Mouse (Mus musculus) G1E (cell line): ENCODE measurements around the gene Zbtb24. TPM values are rescaled to one million over a fixed set of nuclear protein-coding genes. Genes with fewer than 3 reads are reported as not detected.

Experiments used
- ATAC-seq: 2 replicates; pipeline ENCODE4 v1.8.0; 2016; ENCODE audit warnings: mild to moderate bottlenecking; ENCODE audit not compliant: insufficient number of reproducible peaks, poor library complexity, low FRiP score, severe bottlenecking; ENCODE audit errors: extremely low read depth
- DNase-seq: peaks from one replicate; pipeline ENCODE4 v3.0.0; 2012; ENCODE audit warnings: low spot score
- H3K27me3 ChIP-seq: 2 replicates; pipeline ENCODE4 v1.6.1; 2012; ENCODE audit warnings: mild to moderate bottlenecking, low read length, inconsistent platforms; ENCODE audit not compliant: insufficient read depth
- H3K36me3 ChIP-seq: replicated peaks from 2 replicates; pipeline ENCODE3; 2012; ENCODE audit warnings: mild to moderate bottlenecking, inconsistent platforms
- H3K4me1 ChIP-seq: 2 replicates; pipeline ENCODE4 v1.6.1; 2012; ENCODE audit warnings: low read depth, low read length, inconsistent platforms, mixed read lengths; ENCODE audit not compliant: insufficient read depth
- H3K4me3 ChIP-seq: 2 replicates; pipeline ENCODE4 v1.5.1; 2012; ENCODE audit warnings: low read depth, mild to moderate bottlenecking, inconsistent platforms, low read length, moderate library complexity, mixed read lengths
- H3K9me3 ChIP-seq: replicated peaks from 2 replicates; pipeline ENCODE4 v1.6.1; 2012; ENCODE audit warnings: inconsistent platforms
- CTCF ChIP-seq: IDR thresholded peaks from 2 replicates; pipeline ENCODE4 v1.5.1; 2012; ENCODE audit warnings: low read depth, low read length, inconsistent platforms, mixed read lengths
- GATA1 ChIP-seq: IDR thresholded peaks from 2 replicates; pipeline ENCODE4 v1.6.1; 2012; ENCODE audit warnings: borderline replicate concordance, low read length, inconsistent platforms, mixed read lengths
- GATA2 ChIP-seq: IDR thresholded peaks from 2 replicates; pipeline ENCODE4 v1.6.1; 2012; ENCODE audit warnings: low read depth, low read length, inconsistent platforms, borderline replicate concordance
- POLR2AphosphoS5 ChIP-seq: IDR thresholded peaks from 2 replicates; pipeline ENCODE4 v1.6.1; 2012; ENCODE audit warnings: low read depth, low read length, inconsistent platforms; ENCODE audit not compliant: insufficient replicate concordance
- TAL1 ChIP-seq: conservative IDR thresholded peaks from 2 replicates; pipeline ENCODE4 v1.6.1; 2012; ENCODE audit warnings: low read depth, low read length, inconsistent platforms, mixed read lengths
- polyA plus RNA-seq: library from polyadenylated mRNA; stranded (reverse); fragments of >175 nt; gene quantifications from 2 replicates; pipeline ENCODE4 v1.2.3, GENCODE M21; 2012
- total RNA-seq, 2 experiments: library from RNA; stranded (forward) in 1 of 2; stranded (reverse) in 1 of 2; fragments of 200-1000 nt in 1 of 2; fragments of >200 nt in 1 of 2; fragmentation: Nextera tagmentation in 1 of 2; gene quantifications; 2 replicates each; pipeline ENCODE4 v1.2.3; 2014 to 2017

Zbtb24 gene
- total and polyA plus RNA-seq, 3 experiments = 13.7 to 34.0 (median 28.5) TPM

- H3K4me3 ChIP-seq = no peak overlapping the region
- H3K27me3 ChIP-seq = no peaks in the 10 kb centered on the region; the same call in 1 of the 2 replicates
- H3K4me1 ChIP-seq = peaks cover 78% of the 10 kb centered on the region
- H3K9me3 ChIP-seq = no peaks in the 10 kb centered on the region
- peaks cover 73% of the 10 kb centered on the region for H3K36me3 ChIP-seq
- DNase-seq (no peak), ATAC-seq (no peak)
- TF ChIP-seq GATA2 (no peak), CTCF (no peak), GATA1 (no peak), POLR2AphosphoS5 (no peak), TAL1 (no peak)
Observed at GRCm38 (mm10) chr10:41479961-41480360, 29.8 kb downstream of the Zbtb24 start.

DNA sequence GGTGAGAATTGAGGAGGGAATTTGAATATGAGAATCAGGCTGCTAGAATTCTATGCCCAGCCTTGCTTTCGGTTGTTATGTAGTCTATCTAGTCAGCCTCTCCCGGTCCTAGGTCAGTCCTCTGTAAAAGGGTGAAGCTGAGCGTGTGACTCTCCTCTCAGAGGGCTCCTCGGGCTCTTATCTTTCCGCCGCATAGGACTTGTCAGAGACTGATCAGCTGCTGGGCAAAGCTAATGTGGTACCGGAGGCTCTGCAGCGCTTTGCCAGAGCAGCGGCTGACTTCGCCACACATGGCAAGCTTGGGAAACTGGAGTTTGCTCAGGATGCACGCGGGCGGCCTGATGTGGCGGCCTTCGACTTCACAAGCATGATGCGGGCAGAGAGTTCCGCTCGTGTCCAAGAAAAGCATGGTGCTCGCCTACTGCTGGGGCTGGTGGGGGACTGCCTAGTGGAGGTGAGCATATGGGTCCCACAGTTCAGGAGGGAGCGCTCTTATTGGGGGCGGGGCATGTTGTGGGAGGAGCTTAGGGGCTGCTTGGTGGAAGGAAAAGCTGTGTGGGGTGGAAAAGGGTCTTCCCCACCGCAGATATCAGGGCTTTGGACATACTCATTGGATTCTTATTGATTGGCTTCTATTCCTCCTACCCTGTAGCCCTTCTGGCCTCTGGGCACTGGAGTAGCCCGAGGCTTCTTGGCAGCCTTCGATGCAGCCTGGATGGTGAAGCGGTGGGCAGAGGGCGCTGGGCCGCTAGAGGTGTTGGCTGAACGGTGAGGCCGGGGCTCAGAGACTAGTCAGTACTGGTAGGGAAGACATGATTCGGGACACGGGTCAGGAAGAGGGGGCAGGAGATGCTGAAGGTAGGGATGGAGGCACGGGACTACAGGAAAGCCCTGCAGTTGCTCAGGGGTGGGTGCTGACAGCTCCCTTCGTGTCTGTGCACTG is 31.0 kb downstream of the Zbtb24 start:
- Histone ChIP-seq H3K4me3 (peak overlapping the region; percentile 36; the same call in 1 of the 2 replicates), H3K4me1 (peaks cover 66% of the 10 kb centered on the region), H3K36me3 (peaks cover 86% of the 10 kb centered on the region), H3K9me3 (no peaks in the 10 kb centered on the region), H3K27me3 (no peaks in the 10 kb centered on the region; the same call in 1 of the 2 replicates)
- ATAC-seq = peak; percentile 46; the same call in 1 of the 2 replicates
- TF ChIP-seq CTCF = no peak
- no peak for TF ChIP-seq TAL1
- no peak for TF ChIP-seq POLR2AphosphoS5
- TF ChIP-seq GATA2 = no peak
- TF ChIP-seq GATA1 = no peak
- DNase-seq = peak; percentile 47

DNA sequence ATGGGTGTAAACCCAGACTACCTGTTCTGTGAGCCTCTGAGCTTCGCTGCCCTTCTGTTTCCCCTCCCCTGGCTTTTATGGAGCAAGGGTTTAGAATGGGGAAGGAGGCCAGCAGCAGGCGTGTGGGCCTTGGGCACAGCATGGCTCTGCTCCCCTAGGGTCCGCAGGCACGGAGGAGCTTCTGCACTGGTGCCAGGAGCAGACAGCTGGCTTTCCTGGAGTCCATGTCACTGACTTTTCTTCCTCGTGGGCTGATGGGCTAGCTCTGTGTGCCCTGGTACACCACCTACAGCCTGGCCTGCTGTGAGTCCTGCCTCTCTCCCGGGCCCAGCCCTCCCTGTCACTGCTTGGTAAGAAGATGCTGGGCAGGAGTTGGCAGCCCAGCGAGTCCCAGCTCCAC is 32.3 kb downstream of the Zbtb24 start:
- DNase-seq (no peak), ATAC-seq (no peak)
- H3K36me3 ChIP-seq = peaks cover 98% of the 10 kb centered on the region
- H3K9me3 ChIP-seq = no peaks in the 10 kb centered on the region
- no peak overlapping the region for H3K4me3 ChIP-seq
- TF ChIP-seq GATA1 = no peak
- TF ChIP-seq TAL1 = no peak
- no peak for TF ChIP-seq GATA2
- TF ChIP-seq CTCF = no peak
- no peak for TF ChIP-seq POLR2AphosphoS5
- peaks cover 53% of the 10 kb centered on the region for H3K4me1 ChIP-seq
- no peaks in the 10 kb centered on the region; the same call in 1 of the 2 replicates for H3K27me3 ChIP-seq

GRCm38 (mm10) chr10:41485778-41486177 is 35.6 kb downstream of the Zbtb24 start:
- ATAC-seq (no peak), DNase-seq (no peak)
- TF ChIP-seq TAL1 = no peak
- TF ChIP-seq GATA1 = no peak
- no peak for TF ChIP-seq POLR2AphosphoS5
- no peak for TF ChIP-seq GATA2
- no peak for TF ChIP-seq CTCF
- Histone ChIP-seq H3K9me3 (no peaks in the 10 kb centered on the region), H3K36me3 (peaks cover 83% of the 10 kb centered on the region), H3K27me3 (no peaks in the 10 kb centered on the region; the same call in 1 of the 2 replicates), H3K4me1 (peaks cover 48% of the 10 kb centered on the region), H3K4me3 (no peak overlapping the region)

- peaks cover 74% of the 10 kb centered on the region for H3K36me3 ChIP-seq
- no peak for TF ChIP-seq POLR2AphosphoS5
- no peak for TF ChIP-seq TAL1
Observed at GRCm38 (mm10) chr10:41486506-41487170, 36.5 kb downstream of the Zbtb24 start.

GRCm38 (mm10) chr10:41488877-41489276 is 38.7 kb downstream of the Zbtb24 start:
- Histone ChIP-seq H3K9me3 (no peaks in the 10 kb centered on the region), H3K4me1 (peaks cover 30% of the 10 kb centered on the region), H3K4me3 (no peak overlapping the region; the same call in 1 of the 2 replicates), H3K27me3 (peaks cover under 1% of the 10 kb centered on the region; the same call in 1 of the 2 replicates), H3K36me3 (peaks cover 52% of the 10 kb centered on the region)
- ATAC-seq (no peak), DNase-seq (no peak)
- TF ChIP-seq POLR2AphosphoS5 (no peak), GATA1 (no peak), GATA2 (no peak), CTCF (no peak), TAL1 (no peak)

More at GRCm38 (mm10) chr10:41486506-41487170, 36.5 kb downstream of the Zbtb24 start:
- no peak overlapping the region for H3K4me3 ChIP-seq
- H3K4me1 ChIP-seq = peaks cover 43% of the 10 kb centered on the region
- no peaks in the 10 kb centered on the region for H3K9me3 ChIP-seq
- no peak for DNase-seq
- H3K27me3 ChIP-seq = no peaks in the 10 kb centered on the region; the same call in 1 of the 2 replicates
- ATAC-seq = no peak
